Mouse (Mus musculus) hindlimb bud, embryonic 11.5 days (tissue): ENCODE results near the gene Umad1.
A peak's percentile ranks its signal among the peaks of the same experiment; 100 is the strongest.

Experiments
- DNase-seq: peaks from one replicate; pipeline ENCODE4 v3.0.0-alpha.2; 2012; ENCODE audit warnings: low read depth, low spot score; ENCODE audit errors: extremely low spot score

Umad1 gene

DNA sequence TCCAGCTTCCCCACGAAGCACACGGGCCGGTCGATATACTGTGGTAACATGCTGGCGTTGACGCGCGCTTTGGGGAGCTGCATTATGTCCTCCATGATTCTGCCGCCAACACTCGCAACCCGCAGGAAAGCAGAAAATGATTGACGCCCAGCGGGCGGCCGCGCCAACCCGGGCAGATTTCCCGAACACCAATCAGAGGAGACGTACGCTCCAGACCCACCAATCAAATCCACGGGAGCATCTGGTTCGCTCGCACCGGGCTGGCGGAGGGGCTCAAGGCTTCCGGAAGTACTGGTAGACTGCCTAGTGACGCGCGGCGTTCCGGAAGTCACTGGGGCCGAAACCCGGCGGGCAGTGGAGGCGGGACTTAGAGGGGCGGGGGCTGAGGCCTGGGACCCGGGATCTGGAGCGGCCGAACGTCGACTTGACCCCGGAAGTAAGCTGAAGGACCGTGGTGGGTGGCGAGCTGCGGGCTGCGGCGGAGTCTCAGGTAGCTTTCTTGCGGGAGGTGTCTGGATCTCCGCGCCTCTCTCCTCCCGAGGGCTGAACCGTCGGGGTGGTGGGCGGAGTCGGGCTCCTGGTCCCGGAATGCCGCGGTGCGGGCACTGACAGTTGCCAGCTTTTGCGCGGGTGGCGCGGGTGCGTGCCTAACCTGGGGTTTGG lies at the start of gene Umad1, which contains the start of the genes Rpa3 and Gm45062:
Gene Umad1 (plus strand): TSS at position 285 of the 663 bp plus-strand sequence.
Gene Rpa3 (minus strand): TSS at position 170 of the 663 bp plus-strand sequence.
Gene Gm45062 (plus strand): TSS at position 447 of the 663 bp plus-strand sequence.
- DNase-seq = peak; percentile 92

DNA sequence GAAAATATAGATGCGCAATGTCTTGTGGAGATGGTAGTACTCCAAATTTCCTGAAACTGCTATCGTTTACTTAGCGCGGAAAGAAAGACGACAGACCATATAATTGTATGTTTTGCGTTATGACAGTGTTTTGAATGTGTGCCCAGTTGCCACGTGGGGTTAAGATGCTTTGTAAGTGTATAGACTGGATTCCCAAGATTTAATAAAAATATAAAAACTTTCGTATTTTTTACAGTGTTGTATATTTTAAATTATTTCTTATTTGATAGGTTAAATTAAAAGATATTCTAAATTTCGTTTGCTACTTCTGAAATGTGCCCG lies 49.3 kb upstream of the Umad1 start:
- no peak for DNase-seq

- DNase-seq = no peak
Measured at GRCm38 (mm10) chr6:8210661-8211060, 48.4 kb upstream of the Umad1 start.

- DNase-seq = no peak
Measured at GRCm38 (mm10) chr6:8227035-8227434, 32.1 kb upstream of the Umad1 start.

- no peak for DNase-seq
Measured at GRCm38 (mm10) chr6:8228596-8228995, 30.5 kb upstream of the Umad1 start.

DNA sequence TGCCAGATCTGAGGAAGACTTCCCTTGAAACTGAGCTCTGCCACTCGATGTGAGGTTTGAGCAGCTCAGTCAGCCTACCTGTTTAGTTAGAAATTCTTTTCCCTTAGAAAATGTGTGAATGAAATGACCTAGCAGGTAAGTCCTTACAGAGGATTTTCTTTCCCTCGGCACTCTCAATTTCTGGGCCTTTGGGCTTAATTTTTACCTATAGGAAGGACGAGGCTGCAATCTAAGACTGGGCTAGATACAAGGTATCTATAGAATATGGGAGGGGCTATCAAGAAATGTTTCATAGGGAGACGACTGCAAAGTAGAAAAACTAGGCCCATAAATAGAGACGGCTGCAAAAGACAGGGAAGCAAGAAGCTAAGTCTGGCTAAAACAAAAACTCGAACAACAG lies 772 bp upstream of the Umad1 start:
- DNase-seq = no peak

- no peak for DNase-seq
Measured at GRCm38 (mm10) chr6:8259667-8260044, 568 bp downstream of the Umad1 start.

DNA sequence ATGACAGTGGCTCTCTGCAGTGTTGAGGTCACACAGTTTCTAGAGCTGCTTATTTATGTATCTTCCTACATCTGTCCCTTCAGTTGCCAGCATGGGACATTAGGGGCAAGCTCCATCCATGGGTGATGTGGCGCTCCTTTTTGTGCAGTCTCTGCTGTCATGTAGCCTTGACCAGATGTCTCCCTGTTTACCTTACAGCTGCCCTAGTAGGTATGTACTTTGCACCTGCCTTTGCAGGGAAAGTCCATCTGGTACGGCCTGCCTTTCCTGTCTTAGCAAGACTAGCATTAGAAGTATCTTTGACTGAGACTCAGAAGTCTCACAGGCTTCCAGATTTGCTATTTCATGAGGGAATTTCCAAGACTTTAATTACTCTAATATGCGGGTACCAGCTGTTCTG lies 12.0 kb downstream of the Umad1 start:
- no peak for DNase-seq

GRCm38 (mm10) chr6:8274387-8275054 lies 15.4 kb downstream of the Umad1 start:
- DNase-seq = no peak

- DNase-seq = peak; percentile 41
Measured at GRCm38 (mm10) chr6:8275098-8275497, 16.0 kb downstream of the Umad1 start.

GRCm38 (mm10) chr6:8276431-8276830 lies 17.3 kb downstream of the Umad1 start:
- DNase-seq = no peak

DNA sequence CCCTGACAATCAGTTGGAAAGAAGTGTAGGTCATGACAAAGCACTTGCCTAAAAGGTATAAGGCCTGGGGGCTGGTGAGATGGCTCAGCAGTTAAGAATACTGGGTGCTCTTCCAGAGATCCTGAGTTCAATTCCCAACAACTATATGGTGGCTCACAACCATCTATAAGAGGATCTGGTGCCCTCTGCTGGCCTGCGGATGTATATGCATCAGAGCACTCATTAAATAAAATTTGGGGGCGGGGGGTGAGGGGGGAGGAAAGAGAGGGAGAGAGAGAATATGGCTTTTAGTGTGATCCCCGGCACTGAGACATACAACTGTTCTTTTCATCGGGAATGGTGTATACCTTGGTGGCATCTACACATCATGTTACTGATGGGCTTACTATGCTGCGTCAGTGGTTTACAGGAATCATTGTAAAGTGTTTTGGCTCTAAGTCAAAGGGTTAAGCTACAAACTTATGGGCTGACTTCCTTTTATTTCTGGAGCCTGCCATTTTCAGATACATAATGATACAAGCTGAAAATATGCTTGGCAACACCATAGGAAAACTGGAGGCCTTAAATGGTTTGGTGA lies 19.4 kb downstream of the Umad1 start:
- no peak for DNase-seq

DNA sequence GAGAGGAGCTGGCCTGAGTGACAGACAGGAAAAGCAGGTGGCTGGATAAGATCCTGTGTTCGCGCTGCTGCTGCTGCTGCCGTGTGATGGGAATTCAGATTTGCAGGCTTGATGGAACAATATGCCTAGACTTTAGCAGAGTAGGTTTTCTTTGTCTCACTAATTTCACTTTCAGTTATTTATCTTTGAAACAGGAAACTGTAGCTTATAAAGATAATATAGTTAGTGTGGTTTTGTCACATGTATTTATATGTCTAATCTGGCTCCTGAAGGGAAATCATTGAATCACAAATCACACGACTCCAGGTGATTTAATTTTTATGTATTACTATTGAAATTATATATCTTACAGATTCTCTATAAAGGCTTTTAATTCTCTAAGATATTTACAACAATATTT lies 24.2 kb downstream of the Umad1 start:
- no peak for DNase-seq

DNA sequence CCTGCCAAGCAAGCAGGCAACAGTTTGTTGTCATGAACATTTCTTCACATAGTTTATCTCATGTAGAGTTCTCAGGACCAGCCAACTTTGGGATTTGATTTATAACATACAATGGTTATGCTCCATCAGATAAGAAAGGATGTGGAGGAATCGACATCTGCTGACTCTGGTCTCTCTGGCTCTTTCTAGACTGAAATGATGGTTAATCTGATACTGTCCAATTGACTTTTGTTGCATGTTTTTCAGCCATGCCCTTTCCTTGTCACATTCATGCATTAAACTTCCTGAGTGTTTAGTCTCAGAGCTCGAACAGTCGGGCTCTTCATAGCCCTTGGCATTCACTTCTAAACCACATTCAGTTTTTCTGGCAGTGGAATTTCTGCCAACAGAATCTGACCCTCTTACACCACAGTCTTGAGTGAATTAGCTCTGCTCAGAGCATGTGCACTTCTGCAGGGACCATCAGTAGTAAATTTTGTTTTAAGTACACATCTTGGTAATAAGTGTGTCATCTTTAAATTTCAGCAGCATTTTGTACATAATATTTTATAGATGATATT lies 26.4 kb downstream of the Umad1 start:
- DNase-seq = no peak

DNA sequence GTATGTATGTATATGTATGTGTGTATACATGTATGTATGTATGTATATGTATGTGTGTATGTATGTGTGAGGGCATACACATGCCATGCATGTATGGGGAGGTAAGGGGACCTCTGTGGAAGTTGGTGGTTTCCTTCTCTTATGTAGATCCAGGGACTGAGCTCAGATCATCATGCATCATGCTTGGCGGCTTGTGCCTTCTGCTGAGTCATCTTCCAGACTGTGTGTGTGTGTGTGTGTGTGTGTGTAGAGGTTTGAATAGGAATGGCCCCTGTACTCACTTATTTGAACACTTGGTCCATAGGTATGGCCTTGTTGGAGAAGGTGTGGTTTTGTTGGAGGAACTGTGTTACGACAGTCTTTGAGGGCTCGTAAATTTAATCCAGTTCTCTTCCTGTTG lies 27.1 kb downstream of the Umad1 start:
- DNase-seq = no peak

GRCm38 (mm10) chr6:8288755-8289580 lies 29.9 kb downstream of the Umad1 start:
- no peak for DNase-seq

- DNase-seq = no peak
Measured at GRCm38 (mm10) chr6:8294048-8294784, 35.1 kb downstream of the Umad1 start.

DNA sequence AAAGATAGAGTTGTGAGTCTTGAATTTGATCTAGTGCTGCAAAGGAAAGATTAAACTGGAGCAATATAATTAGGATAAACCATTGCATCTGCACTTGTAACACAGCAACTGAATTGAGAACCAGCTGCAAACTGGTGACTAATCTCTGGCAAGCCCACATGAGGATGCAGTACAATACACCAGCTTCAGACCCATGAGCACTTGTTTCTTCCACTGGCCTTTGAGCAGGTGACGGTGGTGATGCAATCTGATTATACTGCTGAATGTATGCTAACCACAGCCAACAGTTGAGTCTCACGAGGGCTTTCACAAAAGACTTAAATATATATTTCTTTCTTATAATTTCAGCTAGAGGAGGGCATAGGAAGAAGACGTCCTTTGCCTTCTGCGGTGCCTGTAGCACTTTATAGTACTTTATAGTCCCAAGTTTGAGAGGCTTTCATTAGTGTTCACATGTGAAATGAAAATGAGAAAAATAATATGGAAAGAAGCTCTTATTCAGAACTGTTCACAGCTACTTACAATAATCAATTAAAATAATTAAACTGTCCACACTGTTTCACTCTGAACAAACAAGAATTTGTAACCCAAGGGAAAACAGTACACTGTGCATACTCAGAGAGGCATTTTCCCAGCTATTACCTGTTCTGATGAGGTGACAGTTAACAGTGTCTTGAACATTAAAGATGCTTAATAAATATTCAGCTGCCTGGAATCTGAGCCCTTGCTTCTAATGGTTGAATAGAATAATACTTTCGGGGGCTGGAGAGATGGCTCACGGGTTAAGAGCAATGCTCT lies 40.2 kb downstream of the Umad1 start:
- DNase-seq = no peak

- DNase-seq = no peak
Measured at GRCm38 (mm10) chr6:8307878-8308775, 49.0 kb downstream of the Umad1 start.
